Mouse (Mus musculus) hindbrain, embryonic 13.5 days (tissue): Measurements from ENCODE around the gene Gsap. TPM values are rescaled to one million over a fixed set of nuclear protein-coding genes. Genes with fewer than 3 reads are reported as not detected.
"Not testable (repeated sequence)": the region's sequence is repeated elsewhere in the genome, so short reads cannot be mapped to it uniquely, and the experiment has no call there.

Experiments
- ATAC-seq: fragments of 200-750 bp; cut with Nextera tagmentation; 2 replicates; pipeline ENCODE4 v1.8.0; 2017; ENCODE audit warnings: moderate TSS enrichment; ENCODE audit not compliant: low FRiP score
- H3K27ac ChIP-seq: fragments of 300-500 bp; sonication (generic); 2 replicates; pipeline ENCODE4 v1.5.1; 2015; ENCODE audit warnings: inconsistent platforms, mild to moderate bottlenecking, moderate library complexity
- H3K27me3 ChIP-seq: fragments of 300-500 bp; sonication (generic); 2 replicates; pipeline ENCODE4 v1.6.1; 2015; ENCODE audit warnings: mild to moderate bottlenecking, inconsistent platforms
- H3K36me3 ChIP-seq: fragments of 300-500 bp; sonication (generic); 2 replicates; pipeline ENCODE4 v1.6.1; 2015; ENCODE audit warnings: mild to moderate bottlenecking, inconsistent platforms
- H3K4me1 ChIP-seq: fragments of 300-500 bp; sonication (generic); replicated peaks from 2 replicates; pipeline ENCODE4 v1.6.1; 2015; ENCODE audit warnings: inconsistent platforms
- H3K4me2 ChIP-seq: fragments of 300-500 bp; sonication (generic); 2 replicates; pipeline ENCODE4 v1.6.1; 2015; ENCODE audit warnings: inconsistent platforms, mild to moderate bottlenecking, moderate library complexity
- H3K4me3 ChIP-seq: fragments of 300-500 bp; sonication (generic); 2 replicates; pipeline ENCODE4 v1.5.1; 2015; ENCODE audit warnings: mild to moderate bottlenecking, inconsistent platforms
- H3K9ac ChIP-seq: fragments of 300-500 bp; sonication (generic); 2 replicates; pipeline ENCODE4 v1.6.1; 2015; ENCODE audit warnings: mild to moderate bottlenecking, inconsistent platforms
- H3K9me3 ChIP-seq: fragments of 300-500 bp; sonication (generic); 2 replicates; pipeline ENCODE4 v1.6.1; 2016; ENCODE audit warnings: inconsistent platforms
- WGBS: fragments of 180-500 bp; shearing (Covaris S2); methylation state at CpG from one replicate; pipeline ENCODE4 v1.1.7; 2015; 5-methylcytosine and 5-hydroxymethylcytosine counted together
- polyA plus RNA-seq: library from polyadenylated mRNA; unstranded; fragments of >200 nt; fragmentation: Nextera tagmentation; extraction: Ambion mirVana; gene quantifications from 2 replicates; pipeline ENCODE4 v1.2.1, GENCODE M21; 2015

Gene Gsap
- 9.9 TPM in 2 replicates for polyA plus RNA-seq

DNA sequence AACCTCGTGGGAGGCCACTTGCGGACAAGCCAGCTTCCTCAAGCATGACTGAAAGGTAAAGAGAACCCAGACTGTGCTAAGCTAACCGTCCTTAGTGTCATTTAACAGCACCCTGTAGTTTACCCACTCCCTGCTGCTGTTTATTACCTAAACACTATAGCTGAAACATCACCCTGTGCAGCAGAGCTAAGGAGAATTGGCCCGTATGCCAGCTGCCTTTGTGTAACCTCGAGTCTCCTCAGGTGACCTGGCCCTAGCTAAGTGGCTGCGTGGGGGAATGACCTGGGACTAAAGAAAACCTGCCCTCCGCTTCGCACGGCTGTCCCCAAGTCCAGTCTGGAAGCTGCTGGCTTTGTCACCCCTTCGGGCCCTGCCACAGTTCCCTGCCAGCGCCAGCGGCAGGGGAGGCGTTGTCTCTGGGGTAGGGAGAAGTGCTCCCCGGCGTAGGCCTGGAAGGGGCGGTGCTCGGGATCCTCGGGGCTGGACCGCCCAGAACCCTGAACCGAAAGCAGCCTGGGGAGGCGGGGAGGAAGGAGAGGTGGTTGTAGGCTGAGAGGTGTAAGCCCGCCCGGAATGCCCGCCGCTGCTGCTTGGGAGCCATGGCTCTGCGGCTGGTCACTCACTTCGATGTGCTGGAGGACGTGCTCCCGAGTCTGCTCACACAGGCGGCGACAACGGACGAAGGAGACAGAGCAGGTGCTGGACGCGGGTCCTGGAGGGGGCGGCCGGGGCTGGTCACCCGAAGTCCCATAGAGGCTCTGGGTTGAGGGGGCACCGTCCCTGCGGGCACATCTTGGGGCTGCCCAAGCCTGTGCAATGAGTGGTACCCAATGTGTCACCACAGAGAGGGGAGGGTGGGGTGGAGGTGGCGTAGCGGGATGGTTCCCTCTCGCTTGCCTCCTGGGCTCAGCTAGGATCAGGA lies at the start of gene Gsap:
TSS of gene Gsap (plus strand) at position 492 of the 922 bp plus-strand sequence.
- Histone ChIP-seq H3K9me3 (peaks cover 2% of the 10 kb centered on the region; the same call in 1 of the 2 replicates), H3K4me3 (peak within 1 kb of the TSS; percentile 55), H3K27ac (peak within 1 kb of the TSS; percentile 58), H3K4me2 (peak within 1 kb of the TSS; percentile 75), H3K36me3 (no peaks in the 10 kb centered on the region), H3K4me1 (peaks cover 21% of the 10 kb centered on the region), H3K9ac (peak within 1 kb of the TSS; percentile 76), H3K27me3 (no peaks in the 10 kb centered on the region)
- WGBS, result 3% methylated on average over 43 of the region's 43 CpGs
- peak; percentile 89 for ATAC-seq

DNA sequence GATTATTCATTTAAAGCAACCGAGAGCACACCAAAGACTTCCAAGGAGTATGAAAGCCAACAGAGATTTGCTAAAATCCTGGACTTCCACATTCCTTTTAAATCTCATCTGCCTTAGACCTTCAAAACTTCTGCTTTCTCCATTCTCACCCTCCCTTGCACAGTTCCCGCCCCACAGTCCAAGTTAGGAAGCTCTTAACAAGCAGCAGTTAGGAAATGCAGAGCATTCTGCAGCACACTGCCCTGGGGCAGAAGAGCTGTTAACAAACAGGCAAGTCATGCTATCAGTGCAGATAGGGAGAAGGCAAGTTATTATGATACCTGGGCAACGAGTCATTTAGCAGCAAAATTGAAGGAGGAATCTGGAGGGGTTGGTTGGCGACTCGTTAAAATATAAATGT lies 49.5 kb upstream of the Gsap start:
- Histone ChIP-seq H3K4me1 (peaks cover 3% of the 10 kb centered on the region; the same call in 1 of the 2 replicates), H3K36me3 (no peaks in the 10 kb centered on the region), H3K9ac (no peak overlapping the region), H3K27ac (no peak overlapping the region), H3K4me2 (no peak overlapping the region), H3K4me3 (no peak overlapping the region), H3K9me3 (no peaks in the 10 kb centered on the region), H3K27me3 (no peaks in the 10 kb centered on the region)
- WGBS, result 86% methylated on average over 5 of the region's 5 CpGs
- ATAC-seq, result no peak

DNA sequence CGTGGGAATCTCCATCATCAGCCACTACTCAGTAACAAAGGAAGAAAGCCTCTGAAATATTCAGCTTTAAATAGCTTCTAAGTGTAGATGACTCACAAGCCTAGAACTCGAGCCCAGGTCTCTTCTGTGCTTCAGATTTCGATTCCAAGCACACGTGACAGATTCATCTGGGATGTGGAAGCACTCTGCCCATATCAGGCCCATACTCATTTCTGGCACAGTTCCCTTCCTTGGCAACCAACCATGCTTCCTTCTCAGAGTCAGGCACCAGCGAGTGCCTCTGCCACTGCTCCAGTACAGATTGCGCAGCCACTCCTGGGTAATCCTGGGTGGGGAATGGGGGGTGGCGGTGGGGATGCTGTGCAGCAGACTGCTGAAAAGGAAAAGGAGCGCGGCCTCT lies 46.5 kb upstream of the Gsap start:
- H3K36me3 ChIP-seq, result no peaks in the 10 kb centered on the region
- ATAC-seq, result peak; percentile 88
- no peak overlapping the region for H3K4me2 ChIP-seq
- peaks cover 3% of the 10 kb centered on the region; the same call in 1 of the 2 replicates for H3K4me1 ChIP-seq
- H3K9me3 ChIP-seq, result no peaks in the 10 kb centered on the region
- no peaks in the 10 kb centered on the region for H3K27me3 ChIP-seq
- 58% methylated on average over 9 of the region's 9 CpGs for WGBS
- no peak overlapping the region for H3K4me3 ChIP-seq
- H3K27ac ChIP-seq, result 0 out of 2 replicates have a peak overlapping the region, but pooled peaks have one; percentile 8
- no peak overlapping the region for H3K9ac ChIP-seq

DNA sequence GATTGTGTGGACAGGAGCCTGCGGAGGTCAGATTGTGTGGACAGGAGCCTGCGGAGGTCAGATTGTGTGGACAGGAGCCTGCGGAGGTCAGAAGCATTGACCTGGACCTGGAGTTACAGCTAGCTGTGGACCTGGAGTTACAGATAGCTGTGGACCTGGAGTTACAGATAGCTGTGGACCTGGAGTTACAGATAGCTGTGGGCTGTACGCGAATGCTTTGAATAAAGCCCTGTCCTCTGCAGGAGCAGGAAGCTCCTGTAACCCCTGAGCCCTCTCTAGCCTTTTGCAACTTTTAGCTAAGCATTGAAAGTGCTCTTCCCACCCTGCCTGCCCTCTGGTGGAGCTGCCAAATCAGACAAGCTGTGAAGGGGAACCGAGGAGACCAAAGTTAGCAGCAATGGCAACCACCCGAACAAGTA lies 44.9 kb upstream of the Gsap start:
- H3K4me3 ChIP-seq, H3K4me1 ChIP-seq, H3K27me3 ChIP-seq, H3K4me2 ChIP-seq, H3K9me3 ChIP-seq, H3K9ac ChIP-seq, ATAC-seq, H3K36me3 ChIP-seq, H3K27ac ChIP-seq: not testable (repeated sequence)
- WGBS, result 81% methylated on average over 7 of the region's 7 CpGs

DNA sequence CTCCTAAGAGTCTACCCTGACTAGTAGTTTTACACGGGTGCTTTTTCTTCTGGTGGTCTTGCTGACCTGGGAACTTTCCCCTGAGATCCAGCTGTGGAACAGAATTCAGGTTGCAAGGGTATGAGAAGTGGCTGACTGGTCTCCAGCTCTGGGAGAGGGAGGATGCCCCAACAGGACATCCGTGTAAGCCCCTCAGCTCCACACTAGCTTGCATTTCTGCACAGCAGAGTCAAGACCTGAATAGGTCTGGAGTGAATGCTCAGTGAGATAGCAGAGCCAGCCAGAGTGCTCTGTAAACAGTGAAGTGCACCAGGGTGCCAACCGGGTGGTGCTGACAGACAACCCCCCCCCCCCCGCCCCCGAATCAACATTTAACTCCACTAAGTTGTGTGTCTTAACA lies 44.4 kb upstream of the Gsap start:
- ATAC-seq, result no peak
- H3K36me3 ChIP-seq, result no peaks in the 10 kb centered on the region
- H3K9me3 ChIP-seq, result no peaks in the 10 kb centered on the region
- H3K4me3 ChIP-seq, result no peak overlapping the region
- 58% methylated on average over 5 of the region's 5 CpGs for WGBS
- no peak overlapping the region for H3K9ac ChIP-seq
- H3K4me2 ChIP-seq, result no peak overlapping the region
- no peak overlapping the region for H3K27ac ChIP-seq
- H3K27me3 ChIP-seq, result no peaks in the 10 kb centered on the region
- H3K4me1 ChIP-seq, result peaks cover 3% of the 10 kb centered on the region; the same call in 1 of the 2 replicates

DNA sequence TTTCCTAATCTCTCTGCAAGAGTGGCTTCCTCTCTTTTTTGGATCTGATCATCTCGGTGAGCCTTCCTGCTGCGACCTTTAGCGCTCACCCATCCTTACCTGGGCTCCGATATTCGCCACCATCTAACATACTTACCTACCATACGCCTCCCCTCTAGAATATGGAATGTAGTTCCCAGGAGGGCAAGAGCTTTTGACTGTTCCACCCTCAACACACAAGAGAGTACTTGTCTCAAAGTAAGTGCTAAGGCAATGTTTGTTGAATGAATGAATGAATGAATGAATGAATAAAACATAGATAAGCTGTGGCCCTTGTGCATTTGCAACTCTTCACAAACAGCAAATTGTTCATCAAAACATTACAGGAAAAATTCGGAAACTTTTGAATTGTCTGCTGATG lies 43.0 kb upstream of the Gsap start:
- Histone ChIP-seq H3K4me2 (no peak overlapping the region), H3K9ac (no peak overlapping the region), H3K4me3 (no peak overlapping the region), H3K36me3 (no peaks in the 10 kb centered on the region), H3K9me3 (no peaks in the 10 kb centered on the region), H3K4me1 (peaks cover 3% of the 10 kb centered on the region; the same call in 1 of the 2 replicates), H3K27me3 (no peaks in the 10 kb centered on the region), H3K27ac (no peak overlapping the region)
- WGBS, result 86% methylated on average over 7 of the region's 7 CpGs
- ATAC-seq, result no peak

DNA sequence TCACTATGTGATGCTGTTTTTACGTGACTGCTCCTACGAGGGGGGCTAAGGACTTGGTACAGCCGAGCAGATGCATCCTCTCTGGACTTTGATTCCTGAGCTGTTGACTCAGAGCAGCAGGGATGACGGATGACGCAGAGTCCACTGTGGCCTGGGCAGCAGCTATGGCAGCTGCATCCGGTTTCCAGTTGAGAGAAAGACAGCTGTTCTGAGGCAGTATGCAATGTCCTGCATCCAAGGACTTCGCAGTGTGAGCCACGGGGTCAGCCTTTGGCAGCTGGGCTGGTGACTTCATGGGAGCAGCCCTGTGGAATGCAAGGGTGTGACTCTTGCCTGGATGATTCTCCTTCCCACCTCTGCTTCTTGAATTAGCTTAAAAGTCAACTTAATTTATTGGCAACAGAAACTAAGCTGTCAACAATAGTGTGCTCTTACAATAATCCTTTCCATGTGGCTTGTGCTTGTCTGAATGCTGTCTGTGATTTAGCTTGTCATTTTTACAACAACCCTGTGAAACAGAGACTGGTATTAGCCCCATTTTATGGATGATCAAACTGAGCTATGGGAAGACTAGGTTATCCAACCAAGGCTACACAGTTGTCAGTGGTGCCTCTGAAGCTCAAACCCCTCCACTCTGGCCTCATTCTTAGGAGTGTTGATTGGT lies 41.4 kb upstream of the Gsap start:
- no peak overlapping the region for H3K9ac ChIP-seq
- no peak overlapping the region for H3K27ac ChIP-seq
- WGBS, result 54% methylated on average over 8 of the region's 8 CpGs
- no peaks in the 10 kb centered on the region for H3K36me3 ChIP-seq
- no peaks in the 10 kb centered on the region for H3K27me3 ChIP-seq
- ATAC-seq, result peak; percentile 52; the same call in 1 of the 2 replicates
- no peak overlapping the region for H3K4me2 ChIP-seq
- H3K4me1 ChIP-seq, result peaks cover 1% of the 10 kb centered on the region; the same call in 1 of the 2 replicates
- no peaks in the 10 kb centered on the region for H3K9me3 ChIP-seq
- H3K4me3 ChIP-seq, result no peak overlapping the region

DNA sequence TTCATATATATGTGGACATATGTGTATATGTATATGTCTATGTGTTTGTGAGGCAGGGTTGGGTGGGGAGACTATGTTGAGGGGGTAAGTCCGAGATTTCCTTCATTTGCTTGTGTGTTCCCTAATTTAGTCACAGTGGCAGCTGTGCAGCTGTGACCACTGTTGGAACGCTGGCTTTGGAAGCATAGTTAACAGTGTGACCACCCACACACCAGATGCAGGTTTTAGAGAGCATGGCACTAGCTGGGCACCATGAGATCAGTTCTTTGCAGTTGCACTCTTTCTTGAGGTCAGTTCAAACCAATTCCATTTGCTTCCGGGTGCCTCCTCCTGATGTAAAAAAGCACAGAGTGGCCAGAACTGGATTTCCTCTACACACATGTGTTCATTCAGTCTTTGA lies 37.7 kb upstream of the Gsap start:
- ATAC-seq, result no peak

DNA sequence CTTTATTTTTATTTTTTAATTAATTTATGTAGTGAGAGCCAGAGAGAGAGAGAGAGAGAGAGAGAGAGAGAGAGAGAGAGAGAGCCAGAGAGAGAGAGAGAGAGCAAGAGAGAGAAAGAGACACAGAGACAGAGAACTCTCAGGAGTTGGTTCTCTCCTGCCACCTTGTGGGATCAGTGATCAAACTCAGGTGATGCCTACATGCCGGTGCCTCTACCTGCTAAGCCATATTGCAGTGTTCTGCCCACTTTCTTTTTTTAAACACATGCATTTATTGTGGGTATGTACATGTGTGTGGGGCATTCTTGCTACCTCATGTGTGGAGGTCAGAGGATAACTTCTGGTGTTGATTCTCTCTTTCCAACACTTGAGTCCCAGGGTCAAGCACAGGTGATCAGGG lies 32.4 kb upstream of the Gsap start:
- H3K4me3 ChIP-seq, result no peak overlapping the region
- WGBS, result 95% methylated on average over 1 of the region's 1 CpGs
- H3K9me3 ChIP-seq, result peaks cover 12% of the 10 kb centered on the region
- ATAC-seq, result no peak
- no peaks in the 10 kb centered on the region for H3K27me3 ChIP-seq
- no peak overlapping the region for H3K4me2 ChIP-seq
- H3K9ac ChIP-seq, result no peak overlapping the region
- no peak overlapping the region for H3K27ac ChIP-seq
- no peaks in the 10 kb centered on the region for H3K4me1 ChIP-seq
- H3K36me3 ChIP-seq, result no peaks in the 10 kb centered on the region

More for the DNA sequence above, 37.7 kb upstream of the Gsap start:
- Histone ChIP-seq H3K4me2 (no peak overlapping the region), H3K27me3 (no peaks in the 10 kb centered on the region), H3K4me1 (no peaks in the 10 kb centered on the region), H3K9me3 (no peaks in the 10 kb centered on the region), H3K36me3 (no peaks in the 10 kb centered on the region), H3K27ac (no peak overlapping the region), H3K4me3 (no peak overlapping the region), H3K9ac (no peak overlapping the region)
- 82% methylated on average over 3 of the region's 3 CpGs for WGBS

DNA sequence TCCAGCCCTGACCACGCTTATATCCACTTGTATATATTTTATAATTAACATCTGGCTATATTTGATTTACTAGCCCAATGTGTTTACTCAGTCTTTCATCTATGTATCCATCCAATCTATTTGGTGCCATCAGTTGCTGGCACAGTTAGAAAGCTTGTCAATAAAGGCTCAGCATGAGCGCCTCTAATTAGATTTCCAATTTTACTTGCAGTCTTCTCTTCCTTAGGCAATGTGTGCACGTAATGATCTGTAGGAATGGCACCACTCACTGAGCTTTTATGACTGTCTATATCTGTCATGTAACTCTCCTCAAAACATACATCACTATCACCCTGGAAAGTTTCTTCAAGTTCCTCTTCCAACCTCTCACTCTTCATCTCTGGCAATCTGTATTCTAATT lies 29.3 kb upstream of the Gsap start:
- no peaks in the 10 kb centered on the region for H3K36me3 ChIP-seq
- peaks cover 12% of the 10 kb centered on the region for H3K9me3 ChIP-seq
- no peaks in the 10 kb centered on the region for H3K27me3 ChIP-seq
- H3K4me1 ChIP-seq, result no peaks in the 10 kb centered on the region
- H3K27ac ChIP-seq, result no peak overlapping the region
- no peak overlapping the region for H3K4me3 ChIP-seq
- 83% methylated on average over 3 of the region's 3 CpGs for WGBS
- ATAC-seq, result no peak
- no peak overlapping the region for H3K4me2 ChIP-seq
- no peak overlapping the region for H3K9ac ChIP-seq

DNA sequence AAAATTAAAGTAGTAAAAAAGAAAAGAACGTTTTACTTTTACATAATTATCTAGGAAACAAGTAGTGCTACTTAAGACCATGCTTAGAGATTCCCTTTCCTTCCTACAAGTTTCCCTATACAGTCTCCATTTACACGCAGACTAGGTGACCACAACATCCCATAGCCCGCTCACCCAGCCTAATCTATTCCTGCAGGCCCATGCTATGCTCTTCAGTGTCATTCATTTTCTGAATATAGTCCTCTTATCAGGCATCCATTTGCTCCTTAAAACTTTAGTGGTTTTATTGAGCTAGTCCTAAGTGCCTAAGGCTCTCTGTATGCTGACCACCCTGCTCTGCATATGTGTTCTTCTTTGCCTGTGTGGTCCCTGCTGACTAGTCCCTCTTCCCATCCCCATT lies 26.5 kb upstream of the Gsap start:
- no peak overlapping the region for H3K4me2 ChIP-seq
- H3K36me3 ChIP-seq, result no peaks in the 10 kb centered on the region
- no peak overlapping the region for H3K27ac ChIP-seq
- no peak overlapping the region for H3K4me3 ChIP-seq
- ATAC-seq, result no peak
- H3K27me3 ChIP-seq, result no peaks in the 10 kb centered on the region
- no peaks in the 10 kb centered on the region for H3K4me1 ChIP-seq
- WGBS, result 85% methylated on average over 3 of the region's 3 CpGs
- H3K9ac ChIP-seq, result no peak overlapping the region
- H3K9me3 ChIP-seq, result peaks cover 12% of the 10 kb centered on the region

DNA sequence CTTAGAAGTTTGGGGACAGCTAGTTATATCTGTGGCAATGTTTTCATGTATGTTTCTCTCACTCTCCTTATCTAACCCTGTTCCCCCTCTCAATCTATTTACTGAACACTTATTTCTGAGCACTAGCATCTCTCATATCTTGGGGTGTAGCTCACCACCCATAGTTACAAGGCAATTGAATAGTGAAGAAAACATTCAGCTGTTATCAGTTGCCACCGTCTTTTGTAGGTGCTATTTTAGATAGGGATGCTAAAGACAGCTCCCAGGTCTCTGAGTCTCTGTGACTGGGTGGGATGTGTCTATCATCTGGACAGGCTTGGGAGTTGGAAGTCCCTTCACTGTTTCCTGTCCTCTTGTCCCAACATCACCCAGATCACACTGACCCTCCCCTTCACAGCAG lies 25.3 kb upstream of the Gsap start:
- no peaks in the 10 kb centered on the region for H3K36me3 ChIP-seq
- H3K27me3 ChIP-seq, result no peaks in the 10 kb centered on the region
- H3K4me3 ChIP-seq, result no peak overlapping the region
- no peak for ATAC-seq
- no peak overlapping the region for H3K27ac ChIP-seq
- WGBS, result 91% methylated on average over 1 of the region's 1 CpGs
- no peak overlapping the region for H3K9ac ChIP-seq
- peaks cover 12% of the 10 kb centered on the region for H3K9me3 ChIP-seq
- H3K4me2 ChIP-seq, result no peak overlapping the region
- H3K4me1 ChIP-seq, result no peaks in the 10 kb centered on the region
